Mouse (Mus musculus): Measurements from ENCODE around the gene Aldh3a2.

The Aldh3a2 gene

DNA sequence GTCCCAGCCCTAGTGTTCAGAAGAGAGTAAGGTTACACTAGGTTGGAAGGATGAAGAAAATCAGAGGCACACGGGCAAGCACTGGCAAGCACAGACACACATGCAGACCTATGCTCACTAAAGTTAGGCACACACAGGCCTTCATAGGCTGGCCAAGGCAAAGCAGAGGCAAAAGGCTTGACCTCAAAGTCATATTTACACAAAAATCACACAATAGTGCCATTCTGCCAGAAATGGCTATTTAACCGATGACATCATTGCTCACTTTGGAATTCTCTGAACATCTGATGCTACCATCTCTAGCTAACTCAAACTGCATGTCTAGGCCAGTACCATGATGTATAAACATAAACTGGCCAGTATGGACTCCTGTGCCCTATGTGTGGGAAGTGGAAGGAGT lies 6.7 kb upstream of the Aldh3a2 start:
- DNase-seq (ENCODE audit: low read depth, low spot score): peak; percentile 67

GRCm38 (mm10) chr11:61271612-61272011 lies 4.3 kb upstream of the Aldh3a2 start:
- DNase-seq (ENCODE audit: low read depth, low spot score): no peak

DNA sequence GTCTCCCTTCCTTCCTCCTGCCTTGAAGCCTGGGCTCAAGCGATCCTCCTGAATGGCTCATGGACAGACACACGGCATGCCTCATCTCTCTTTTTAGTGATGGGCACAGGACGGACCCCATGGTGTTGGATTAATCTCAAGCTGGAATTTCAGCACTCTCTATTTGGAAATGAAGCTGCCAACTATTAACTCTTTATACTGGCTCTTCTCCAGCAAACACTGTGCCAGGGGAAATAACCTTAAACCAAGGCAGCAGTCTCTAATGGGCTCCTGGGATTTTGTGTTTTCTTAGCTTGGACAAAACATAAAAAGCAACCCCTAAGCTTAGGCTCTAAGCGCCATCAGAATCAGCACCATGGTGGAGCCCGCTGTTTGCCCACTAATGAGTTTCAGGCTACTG lies 3.1 kb upstream of the Aldh3a2 start:
- DNase-seq (ENCODE audit: low read depth, low spot score): no peak

DNA sequence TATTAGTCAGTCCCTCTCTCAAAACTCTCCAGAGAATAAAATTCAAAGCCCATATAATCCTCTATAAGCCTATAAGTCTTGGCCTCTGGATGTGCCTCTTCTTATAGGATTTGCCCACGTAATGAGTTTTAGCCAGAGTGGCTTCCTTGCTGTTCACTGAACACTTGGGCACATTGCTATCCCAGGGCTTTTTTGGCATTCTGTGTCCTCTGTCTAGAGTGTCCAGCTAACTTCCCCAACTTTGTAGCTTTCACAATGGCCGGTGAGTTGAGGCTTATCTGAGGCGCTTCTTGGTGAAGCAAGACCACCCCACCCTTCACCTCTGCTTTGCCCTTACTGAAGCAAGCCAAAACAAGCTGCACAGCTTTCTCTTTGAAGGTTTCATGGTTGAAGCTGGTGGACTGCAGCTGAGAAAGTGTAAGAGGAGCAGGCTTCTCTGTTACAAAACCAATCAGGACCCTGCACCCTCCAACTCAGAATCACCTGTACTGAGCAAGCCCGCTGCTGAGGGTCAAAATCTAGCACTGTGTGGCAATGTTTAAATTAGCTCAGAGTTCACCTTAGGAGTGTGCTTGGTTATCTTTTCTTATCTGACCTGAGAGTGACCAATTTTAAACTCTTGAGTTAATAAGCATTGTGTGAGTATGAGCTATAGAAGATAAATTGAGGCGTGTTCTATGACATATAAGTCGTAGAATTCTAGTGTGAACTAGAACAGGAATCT lies 1.5 kb upstream of the Aldh3a2 start:
- DNase-seq (ENCODE audit: low read depth, low spot score): no peak

GRCm38 (mm10) chr11:61263841-61264240 lies 3.4 kb downstream of the Aldh3a2 start:
- DNase-seq (ENCODE audit: low read depth, low spot score): no peak

- no peak for DNase-seq (ENCODE audit: low read depth, low spot score)
Observed at GRCm38 (mm10) chr11:61262516-61262915, 4.7 kb downstream of the Aldh3a2 start.

- DNase-seq (ENCODE audit: low read depth, low spot score): no peak
Observed at GRCm38 (mm10) chr11:61259106-61259505, 8.2 kb downstream of the Aldh3a2 start.

DNA sequence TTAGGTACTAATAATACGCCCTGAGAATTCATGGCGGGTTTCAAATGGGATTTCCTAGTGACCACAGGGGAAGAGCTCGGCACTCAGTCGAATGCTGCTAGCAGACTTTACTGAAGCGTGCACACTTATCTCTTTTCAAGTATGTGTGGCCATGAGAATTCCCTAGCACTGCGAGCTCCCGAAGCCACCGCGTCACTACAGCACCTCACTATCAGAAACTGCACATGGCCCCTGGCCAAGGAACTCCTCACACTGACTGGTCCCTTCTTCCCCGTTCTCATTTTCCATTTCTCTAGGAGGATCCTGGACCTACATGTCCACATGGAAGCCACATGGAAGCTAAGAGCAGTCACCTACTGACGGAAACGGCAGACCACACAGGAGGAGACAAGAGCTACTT lies 14.5 kb downstream of the Aldh3a2 start:
- no peak for DNase-seq (ENCODE audit: low read depth, low spot score)

GRCm38 (mm10) chr11:61251741-61252140 lies 15.5 kb downstream of the Aldh3a2 start:
- DNase-seq (ENCODE audit: low read depth, low spot score): no peak

DNA sequence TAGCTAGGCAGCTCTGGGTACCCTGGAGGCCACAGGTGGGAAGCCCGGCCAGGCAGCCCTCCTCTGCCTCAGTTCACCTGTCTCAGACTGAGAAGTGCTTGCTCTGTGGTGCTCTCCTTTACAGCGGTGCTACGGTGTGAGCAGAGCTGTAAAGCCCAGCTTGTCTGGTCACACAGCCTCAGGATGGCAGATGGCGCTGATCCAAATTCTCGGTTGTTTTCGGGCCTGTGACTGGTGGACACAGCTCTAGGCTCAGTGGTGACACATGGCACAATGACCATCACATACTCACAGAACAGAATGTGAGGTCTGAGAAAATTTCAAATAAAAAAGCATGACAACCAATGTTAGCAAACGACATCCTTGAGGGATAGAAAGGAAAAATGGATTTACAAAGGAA lies 22.9 kb downstream of the Aldh3a2 start:
- DNase-seq (ENCODE audit: low read depth, low spot score): no peak

GRCm38 (mm10) chr11:61236015-61236414 lies 31.2 kb downstream of the Aldh3a2 start:
- DNase-seq (ENCODE audit: low read depth, low spot score): no peak

DNA sequence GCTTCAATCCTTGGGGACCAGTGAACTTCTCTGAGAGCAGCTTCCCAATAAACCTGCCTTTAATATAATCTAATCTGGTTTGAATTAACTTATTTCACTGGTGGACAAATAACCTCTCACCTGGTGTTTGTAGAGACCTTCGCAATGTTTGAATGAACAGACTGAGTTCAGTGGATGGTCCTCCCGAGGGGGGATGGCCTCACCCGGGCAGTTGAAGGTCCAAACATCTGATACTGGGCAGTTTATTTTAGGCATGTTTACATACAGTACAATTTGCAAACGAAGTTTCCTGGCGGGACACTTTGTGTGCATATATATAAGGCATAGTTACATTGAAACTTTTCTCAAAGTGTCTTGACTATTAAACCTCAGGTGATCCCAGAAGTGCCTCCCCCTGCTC lies 33.1 kb downstream of the Aldh3a2 start:
- DNase-seq (ENCODE audit: low read depth, low spot score): no peak

DNA sequence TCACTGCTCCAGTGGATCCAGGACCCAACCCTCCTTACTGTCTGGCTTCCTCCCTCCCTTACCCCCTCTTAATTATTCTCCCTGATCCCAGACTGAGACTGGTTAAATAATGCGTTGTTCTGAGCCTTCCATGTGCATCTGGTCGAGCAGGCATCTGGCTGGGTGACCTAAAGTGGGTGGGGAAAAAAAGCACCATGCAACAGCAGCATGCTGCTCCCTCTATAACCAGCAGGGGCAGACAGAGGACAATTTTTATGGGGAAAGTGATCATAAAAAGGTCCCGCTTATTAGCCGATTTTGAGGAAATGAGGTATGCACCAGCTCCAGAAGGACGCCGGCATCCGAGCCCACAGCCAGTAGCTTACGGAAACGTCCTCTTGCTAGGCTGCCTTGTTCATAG lies 35.9 kb downstream of the Aldh3a2 start:
- peak; percentile 87 for DNase-seq (ENCODE audit: low read depth, low spot score)

- peak; percentile 70 for DNase-seq (ENCODE audit: low read depth, low spot score)
Observed at GRCm38 (mm10) chr11:61228406-61228805, 38.9 kb downstream of the Aldh3a2 start.

GRCm38 (mm10) chr11:61227816-61228215 lies 39.4 kb downstream of the Aldh3a2 start:
- DNase-seq (ENCODE audit: low read depth, low spot score): no peak

- DNase-seq (ENCODE audit: low read depth, low spot score): peak; percentile 26
Observed at GRCm38 (mm10) chr11:61225941-61226412, 41.3 kb downstream of the Aldh3a2 start.

DNA sequence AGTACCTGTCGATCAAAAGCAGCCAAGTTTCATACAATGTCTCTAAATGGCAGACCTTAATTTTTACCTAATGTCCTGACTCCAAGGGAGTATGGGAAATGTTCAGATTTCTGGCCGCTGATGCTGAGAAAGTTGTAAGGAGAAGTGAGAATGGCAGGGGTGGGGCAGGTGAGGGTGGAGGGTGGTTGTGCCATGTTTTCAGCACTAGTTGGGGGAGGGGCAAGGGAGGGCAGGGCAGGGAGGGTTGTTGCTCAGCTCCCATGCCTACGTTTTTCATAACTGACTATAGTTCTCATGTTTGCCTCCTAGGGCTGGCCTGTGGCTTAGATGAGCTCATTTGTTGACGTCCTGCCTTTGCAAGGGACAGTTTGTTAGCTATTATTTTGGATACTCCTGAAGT lies 41.8 kb downstream of the Aldh3a2 start:
- no peak for DNase-seq (ENCODE audit: low read depth, low spot score)

- DNase-seq (ENCODE audit: low read depth, low spot score): no peak
Observed at GRCm38 (mm10) chr11:61224907-61225306, 42.4 kb downstream of the Aldh3a2 start.

DNA sequence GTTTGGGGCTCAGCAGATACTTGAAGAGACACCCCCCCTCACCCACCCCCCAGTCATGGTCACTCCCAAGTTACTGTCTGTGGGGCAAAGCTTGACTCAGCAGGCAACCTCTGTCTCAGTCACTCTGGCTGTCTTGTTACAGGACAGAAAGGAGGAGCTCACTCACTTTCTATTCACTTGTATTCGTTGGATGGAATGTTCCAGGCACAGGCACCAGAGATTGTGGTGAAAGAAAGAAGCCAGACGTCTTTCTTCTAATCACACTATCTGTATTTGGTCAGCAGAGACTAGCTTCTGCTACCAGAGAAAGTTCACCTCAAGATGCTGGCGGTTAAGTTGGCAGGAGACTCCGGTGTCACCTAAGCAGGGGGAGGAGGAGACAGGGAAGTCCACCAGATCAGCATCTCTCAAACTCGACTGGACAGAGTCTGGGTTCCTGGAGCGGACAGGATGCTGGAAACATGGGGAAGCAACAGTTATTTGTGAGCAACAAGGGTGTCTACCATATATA lies 43.0 kb downstream of the Aldh3a2 start:
- DNase-seq (ENCODE audit: low read depth, low spot score): no peak

DNA sequence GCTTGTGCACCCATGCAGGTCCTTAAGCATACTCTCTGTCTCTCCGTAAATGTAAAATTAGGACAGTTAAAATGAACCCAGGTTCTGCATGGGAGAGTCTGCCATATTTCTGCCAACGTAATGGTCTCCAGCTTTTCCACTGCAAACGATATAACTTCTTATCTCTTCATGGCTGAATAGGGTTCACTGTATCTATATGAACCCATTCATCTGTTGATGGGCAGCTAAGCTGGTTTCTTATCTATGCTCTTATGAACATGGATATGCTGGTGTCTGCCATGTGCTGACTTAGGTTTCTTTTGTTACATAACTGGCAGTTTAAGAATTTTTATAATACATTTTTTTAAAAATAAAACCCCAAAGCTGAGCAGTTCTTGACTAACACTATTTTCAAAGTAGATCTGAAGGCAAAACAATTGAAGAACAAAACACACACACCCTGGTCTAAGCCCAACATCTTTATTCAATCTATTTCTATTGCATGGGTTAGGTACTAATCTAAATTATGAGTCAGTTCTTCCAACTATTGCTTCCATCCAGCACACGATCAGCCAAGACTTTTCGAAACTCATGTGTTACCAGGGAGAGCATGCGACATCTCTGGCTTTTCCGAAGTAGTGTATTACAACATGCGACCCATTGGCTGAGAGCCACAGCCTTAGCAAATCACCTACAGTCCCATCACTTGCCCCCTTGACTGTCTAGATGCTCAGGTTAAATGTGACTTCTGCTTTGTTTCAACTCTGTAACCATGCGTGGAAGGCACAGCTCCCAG lies 44.1 kb downstream of the Aldh3a2 start:
- peak; percentile 42 for DNase-seq (ENCODE audit: low read depth, low spot score)

DNA sequence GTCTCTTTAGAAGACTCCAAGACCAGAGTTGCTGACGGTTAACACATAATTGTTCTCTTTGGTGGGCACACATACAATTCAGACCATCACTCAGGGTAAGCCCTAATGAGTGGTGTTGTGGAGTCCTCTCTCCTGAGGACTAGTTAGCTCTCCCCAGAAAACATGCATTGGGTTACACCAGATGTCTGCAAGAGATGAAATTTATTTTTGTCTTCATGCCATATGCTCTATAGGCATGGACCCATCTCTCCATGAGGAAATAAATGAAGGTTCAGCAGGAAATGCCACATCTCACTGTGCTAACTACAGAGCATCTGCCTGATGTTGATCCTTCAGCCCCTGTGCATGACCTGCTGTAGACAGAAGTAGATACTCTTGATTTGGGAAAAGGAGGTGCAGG lies 45.3 kb downstream of the Aldh3a2 start:
- DNase-seq (ENCODE audit: low read depth, low spot score): no peak

DNA sequence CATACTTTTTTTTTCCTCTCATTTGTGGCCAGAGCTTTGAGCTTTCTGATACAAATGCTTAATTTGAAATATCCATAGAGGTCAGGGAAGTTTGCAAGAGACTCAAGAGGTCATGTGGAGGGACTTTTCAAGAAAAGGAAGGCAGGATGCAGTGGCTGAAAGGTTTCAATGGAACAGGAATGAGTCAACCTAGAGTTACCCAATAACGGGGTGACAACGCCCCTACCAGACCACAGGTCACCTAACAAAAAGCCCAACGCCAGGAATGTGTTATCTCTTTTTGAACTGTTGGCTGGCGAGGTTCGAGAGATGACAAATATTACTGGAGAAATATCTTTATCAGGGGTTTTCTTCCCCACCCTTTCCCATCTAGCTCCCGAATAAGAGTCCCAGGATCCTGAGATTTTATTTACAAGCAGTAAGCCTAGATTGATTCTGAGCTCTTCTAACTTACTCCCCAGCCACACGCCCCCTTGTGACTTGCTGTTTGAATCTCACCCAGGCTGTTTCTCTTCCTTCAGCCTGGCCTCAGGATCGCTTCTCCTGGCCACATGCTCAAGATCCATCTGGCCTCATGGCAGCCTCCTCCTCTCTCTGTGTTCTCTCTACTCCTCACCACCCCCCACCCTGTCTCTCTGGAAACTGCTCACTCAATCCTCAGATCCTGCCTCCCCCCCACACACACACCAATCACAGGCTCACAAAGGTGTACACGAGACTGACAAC lies 46.9 kb downstream of the Aldh3a2 start:
- peak; percentile 66 for DNase-seq (ENCODE audit: low read depth, low spot score)
